Mouse (Mus musculus) ES-E14 (cell line): ENCODE data around the gene Carm1. TPM values are rescaled to one million over a fixed set of nuclear protein-coding genes. Genes with fewer than 3 reads are reported as not detected.

ENCODE experiments used
- DNase-seq: peaks from one replicate; pipeline ENCODE4 v3.0.0-alpha.2; 2013; ENCODE audit warnings: low read depth, low spot score
- H3K27ac ChIP-seq: 2 replicates; pipeline ENCODE4 v1.5.1; 2012; ENCODE audit warnings: low read depth, mild to moderate bottlenecking, low read length, moderate library complexity, mixed read lengths; ENCODE audit not compliant: poor library complexity, insufficient read depth, severe bottlenecking
- H3K36me3 ChIP-seq: 2 replicates; pipeline ENCODE4 v1.6.1; 2012; ENCODE audit warnings: mild to moderate bottlenecking, low read length, moderate library complexity, mixed read lengths; ENCODE audit not compliant: control insufficient read depth, poor library complexity, insufficient read depth, severe bottlenecking
- H3K4me1 ChIP-seq, 2 experiments: fragments of 150-350 bp in 1 of 2; sonication (generic) in 1 of 2; 2 replicates each; pipeline ENCODE4 v1.6.1; 2012; ENCODE audit warnings: low read length in 2 of 2, mild to moderate bottlenecking in 1 of 2, mixed read lengths in 1 of 2; ENCODE audit not compliant: control insufficient read depth in 2 of 2, insufficient read depth in 2 of 2, poor library complexity in 1 of 2
- H3K4me3 ChIP-seq, 2 experiments: fragments of 150-350 bp in 1 of 2; sonication (generic) in 1 of 2; 2 replicates each; pipeline ENCODE4 v1.5.1; 2012; ENCODE audit warnings: low read length in 2 of 2, low read depth in 1 of 2, mild to moderate bottlenecking in 1 of 2, mixed read lengths in 1 of 2; ENCODE audit not compliant: insufficient read depth in 1 of 2, poor library complexity in 1 of 2, severe bottlenecking in 1 of 2
- H3K9ac ChIP-seq: 2 replicates; pipeline ENCODE4 v1.6.1; 2012; ENCODE audit warnings: low read depth, mild to moderate bottlenecking, low read length, mixed read lengths; ENCODE audit not compliant: poor library complexity, insufficient read depth, severe bottlenecking
- H3K9me3 ChIP-seq: fragments of 150-350 bp; sonication (generic); 2 replicates; pipeline ENCODE4 v1.6.1; 2012; ENCODE audit warnings: low read depth, mild to moderate bottlenecking, low read length; ENCODE audit not compliant: control insufficient read depth, insufficient read depth
- CHD2 ChIP-seq: IDR thresholded peaks from 2 replicates; pipeline ENCODE4 v1.6.1; 2014; ENCODE audit warnings: mild to moderate bottlenecking, low read depth, low read length, inconsistent platforms
- HCFC1 ChIP-seq: IDR thresholded peaks from 2 replicates; pipeline ENCODE4 v1.6.1; 2012; ENCODE audit warnings: low read length, inconsistent platforms, borderline replicate concordance; ENCODE audit not compliant: insufficient read depth
- MAFK ChIP-seq: IDR thresholded peaks from 2 replicates; pipeline ENCODE4 v1.6.1; 2014; ENCODE audit warnings: mild to moderate bottlenecking, low read depth, low read length, inconsistent platforms; ENCODE audit not compliant: insufficient read depth
- ZC3H11A ChIP-seq: IDR thresholded peaks from 2 replicates; pipeline ENCODE4 v1.6.1; 2012; ENCODE audit warnings: low read depth, mild to moderate bottlenecking, inconsistent platforms, low read length, borderline replicate concordance
- ZNF384 ChIP-seq: IDR thresholded peaks from 2 replicates; pipeline ENCODE4 v1.6.1; 2012; ENCODE audit warnings: low read depth, low read length, inconsistent platforms
- in situ Hi-C, 2 experiments: fragments of 600-800 bp; cut with MboI; formaldehyde crosslinking; loops; one replicate each; pipeline ENCODE4 v1.15.1; 2025; ENCODE audit warnings: low sequenced_read_pairs in 2 of 2, inconsistent platforms in 1 of 2; ENCODE audit not compliant: unreplicated experiment in 2 of 2
- total RNA-seq: library from RNA; depleted of rRNA; stranded (reverse); fragments of 300-350 nt; gene quantifications from 2 replicates; pipeline ENCODE4 v1.2.3, GENCODE M21; 2012

Carm1 gene
- total RNA-seq, 1 experiment: 60.0 TPM

- Histone ChIP-seq H3K9me3 (no peaks in the 10 kb centered on the region), H3K27ac (no peak overlapping the region), H3K4me3 (no peak overlapping the region), H3K4me1 (peaks cover 0 to 6% of the 10 kb centered on the region in 2 experiments; a peak in 1 of 4 replicates), H3K9ac (no peak overlapping the region), H3K36me3 (peaks cover 61% of the 10 kb centered on the region)
- in situ Hi-C loops: no loop called here
- DNase-seq: no peak
- TF ChIP-seq ZC3H11A (no peak), ZNF384 (no peak), CHD2 (no peak), MAFK (no peak), HCFC1 (no peak)
These were observed 40.9 kb upstream of the Carm1 start for GRCm38 (mm10) chr9:21505767-21506166.

- no peak overlapping the region for H3K4me3 ChIP-seq
- peaks cover 58% of the 10 kb centered on the region for H3K36me3 ChIP-seq
- no peaks in the 10 kb centered on the region for H3K9me3 ChIP-seq
- H3K9ac ChIP-seq: no peak overlapping the region
- TF ChIP-seq MAFK: no peak
- no peak for DNase-seq
- H3K27ac ChIP-seq: peak overlapping the region; percentile 24; the same call in 1 of the 2 replicates
- in situ Hi-C loops: no loop called here
- H3K4me1 ChIP-seq: peaks cover 0 to 8% of the 10 kb centered on the region in 2 experiments; a peak in 1 of 4 replicates
These were observed 38.8 kb upstream of the Carm1 start for GRCm38 (mm10) chr9:21507753-21508430.

GRCm38 (mm10) chr9:21508871-21509404 lies 37.8 kb upstream of the Carm1 start:
- no peaks in the 10 kb centered on the region for H3K9me3 ChIP-seq
- peaks cover 49% of the 10 kb centered on the region for H3K36me3 ChIP-seq
- peak overlapping the region; percentile 88 to 99 for H3K4me3 ChIP-seq
- no peak for DNase-seq
- TF ChIP-seq CHD2: no peak
- no peak for TF ChIP-seq ZNF384
- no peak for TF ChIP-seq ZC3H11A
- TF ChIP-seq HCFC1: no peak
- TF ChIP-seq MAFK: no peak
- peak overlapping the region; percentile 99; the same call in 1 of the 2 replicates for H3K9ac ChIP-seq
- in situ Hi-C loops: no loop called here
- H3K4me1 ChIP-seq: peaks cover 0 to 8% of the 10 kb centered on the region in 2 experiments; a peak in 1 of 4 replicates
- H3K27ac ChIP-seq: no peak overlapping the region; the same call in 1 of the 2 replicates

DNA sequence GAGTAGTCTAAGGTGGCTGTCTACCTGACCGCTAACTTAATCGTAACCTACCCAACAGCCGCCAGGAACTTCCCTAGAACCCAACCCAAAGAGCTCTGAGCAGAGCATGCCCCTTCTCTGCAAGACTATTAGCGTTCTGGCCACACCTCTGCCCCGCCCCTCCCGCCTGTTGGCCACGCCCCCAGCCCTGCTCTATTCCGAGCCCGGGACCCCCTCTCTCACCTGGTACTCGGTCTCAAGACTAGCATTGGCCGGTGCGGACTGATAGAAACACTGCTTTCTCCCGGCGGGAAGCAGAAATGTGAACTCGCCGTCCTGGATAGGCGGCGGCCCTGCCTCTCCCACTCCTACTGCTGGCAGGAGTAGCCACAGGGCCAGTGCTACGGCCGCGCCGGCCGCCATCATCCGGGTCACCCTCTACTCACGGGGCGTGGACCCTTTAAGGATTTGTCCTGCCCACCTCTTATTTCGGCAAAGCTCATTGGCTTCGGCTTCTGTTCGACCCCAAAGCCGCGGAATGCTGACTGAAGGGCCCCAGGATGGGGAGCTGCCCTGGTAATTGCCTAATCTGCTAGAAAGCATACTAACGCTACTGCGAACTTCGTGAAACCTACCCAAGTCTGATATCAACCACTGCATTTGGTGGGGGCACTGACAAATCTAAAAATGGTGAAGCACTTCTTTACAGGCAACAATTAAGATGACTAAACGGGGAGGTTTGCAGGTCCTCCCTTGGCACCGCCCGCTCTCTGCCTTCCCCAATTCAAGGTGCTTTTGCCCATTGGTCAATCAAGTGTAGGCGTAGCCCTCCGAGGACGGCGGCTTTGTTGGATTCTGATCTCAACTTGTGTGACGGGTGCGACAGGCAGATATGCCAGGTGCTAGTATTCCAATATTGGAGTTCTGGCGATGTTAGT lies 36.7 kb upstream of the Carm1 start, which contains the start of gene Tmed1:
Tmed1 (minus strand) TSS at position 481 of the 917 bp plus-strand sequence.
- in situ Hi-C loops: no loop called here
- H3K9me3 ChIP-seq: no peaks in the 10 kb centered on the region
- DNase-seq: peak; percentile 94
- H3K9ac ChIP-seq: peak within 1 kb of the TSS; percentile 99
- peak within 1 kb of the TSS; percentile 88 to 99 for H3K4me3 ChIP-seq
- TF ChIP-seq MAFK (no peak), HCFC1 (peak; percentile 74), CHD2 (no peak), ZC3H11A (no peak), ZNF384 (no peak)
- H3K27ac ChIP-seq: peak within 1 kb of the TSS; percentile 96
- peaks cover 0 to 8% of the 10 kb centered on the region in 2 experiments; a peak in 1 of 4 replicates for H3K4me1 ChIP-seq
- H3K36me3 ChIP-seq: peaks cover 40% of the 10 kb centered on the region
